Mouse (Mus musculus) embryonic facial prominence, embryonic 12.5 days (tissue): ENCODE data around the gene Nkiras2. TPM values are rescaled to one million over a fixed set of nuclear protein-coding genes. Genes with fewer than 3 reads are reported as not detected.

Experiments used
- ATAC-seq: fragments of 200-750 bp; cut with Nextera tagmentation; 2 replicates; pipeline ENCODE4 v1.8.0; 2017; ENCODE audit not compliant: insufficient number of reproducible peaks, insufficient read depth, low FRiP score, low TSS enrichment
- H3K27ac ChIP-seq: fragments of 300-500 bp; sonication (generic); 2 replicates; pipeline ENCODE4 v1.5.1; 2016; ENCODE audit warnings: mild to moderate bottlenecking
- H3K27me3 ChIP-seq: fragments of 300-500 bp; sonication (generic); 2 replicates; pipeline ENCODE4 v1.6.1; 2016; ENCODE audit warnings: mild to moderate bottlenecking, moderate library complexity
- H3K36me3 ChIP-seq: fragments of 300-500 bp; sonication (generic); 2 replicates; pipeline ENCODE4 v1.6.1; 2016; ENCODE audit warnings: mild to moderate bottlenecking
- H3K4me1 ChIP-seq: fragments of 300-500 bp; sonication (generic); 2 replicates; pipeline ENCODE4 v1.6.1; 2016
- H3K4me2 ChIP-seq: fragments of 300-500 bp; sonication (generic); replicated peaks from 2 replicates; pipeline ENCODE4 v1.6.1; 2016; ENCODE audit warnings: mild to moderate bottlenecking, moderate library complexity
- H3K4me3 ChIP-seq: fragments of 300-500 bp; sonication (generic); 2 replicates; pipeline ENCODE4 v1.5.1; 2016; ENCODE audit warnings: mild to moderate bottlenecking
- H3K9ac ChIP-seq: fragments of 300-500 bp; sonication (generic); 2 replicates; pipeline ENCODE4 v1.6.1; 2016; ENCODE audit warnings: mild to moderate bottlenecking, moderate library complexity
- H3K9me3 ChIP-seq: fragments of 300-500 bp; sonication (generic); 2 replicates; pipeline ENCODE4 v1.6.1; 2016; ENCODE audit warnings: mild to moderate bottlenecking, moderate library complexity
- WGBS: fragments of 180-500 bp; shearing (Covaris S2); methylation state at CpG from one replicate; pipeline ENCODE4 v1.1.7; 2016; 5-methylcytosine and 5-hydroxymethylcytosine counted together
- polyA plus RNA-seq: library from polyadenylated mRNA; unstranded; fragments of >200 nt; fragmentation: Nextera tagmentation; extraction: Ambion mirVana; gene quantifications from 2 replicates; pipeline ENCODE4 v1.2.1, GENCODE M21; 2016

Nkiras2 gene
- polyA plus RNA-seq, 1 experiment from 2014 or later, result 83.7 TPM

DNA sequence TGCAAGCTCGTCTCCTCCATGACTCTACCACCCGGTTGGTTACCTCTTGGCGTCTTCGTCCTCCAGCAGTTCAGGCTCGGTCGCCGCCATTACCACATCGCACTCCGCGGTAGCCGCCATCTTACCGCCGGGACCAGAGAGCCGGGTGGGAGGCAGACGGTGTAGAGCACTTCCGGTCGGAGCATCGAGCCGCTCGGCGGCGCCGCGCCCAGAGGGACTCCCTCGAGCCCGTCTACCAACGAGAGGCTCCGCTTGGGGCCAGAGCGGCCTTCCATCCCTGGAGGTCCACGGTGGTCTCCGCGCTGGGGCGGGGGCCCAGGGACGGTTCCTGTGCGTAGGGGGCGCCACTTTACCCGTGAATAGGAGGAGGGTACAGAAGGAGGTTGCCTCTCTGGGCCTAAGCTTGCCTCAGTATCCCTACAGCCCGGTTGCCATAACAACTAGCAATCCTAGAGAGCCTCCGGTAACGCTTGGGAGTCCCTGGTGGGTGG, 486 bp downstream of the Nkiras2 start:
- Histone ChIP-seq H3K36me3 (peaks cover 14% of the 10 kb centered on the region; the same call in 1 of the 2 replicates), H3K9ac (peak overlapping the region; percentile 87), H3K27me3 (no peaks in the 10 kb centered on the region), H3K9me3 (no peaks in the 10 kb centered on the region), H3K4me3 (peak overlapping the region; percentile 85), H3K4me1 (peaks cover 32% of the 10 kb centered on the region), H3K4me2 (peak overlapping the region; percentile 84), H3K27ac (peak overlapping the region; percentile 90)
- under 1% methylated on average over 40 of the region's 40 CpGs for WGBS
- ATAC-seq, result peak; percentile 94

DNA sequence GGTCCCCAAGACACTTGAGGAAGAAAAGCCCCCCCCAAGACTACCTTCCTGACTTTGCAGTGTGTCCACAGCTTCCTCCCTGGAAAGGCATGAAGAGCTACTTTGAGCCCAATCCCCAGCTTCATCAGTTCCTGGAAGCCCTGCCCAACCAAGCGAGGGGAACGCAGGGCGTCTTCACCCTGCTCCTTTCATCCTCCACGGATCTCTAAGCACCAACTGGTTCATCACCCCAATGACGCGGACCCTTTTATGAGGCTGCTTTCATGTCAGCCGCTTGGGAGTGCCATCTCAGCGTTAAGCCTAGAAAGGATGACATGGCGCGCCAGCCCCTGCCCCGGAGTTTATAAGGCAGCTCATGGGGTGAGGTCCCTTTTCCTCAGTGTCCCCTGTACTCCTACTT, 938 bp downstream of the Nkiras2 start, which contains the start of gene Dnajc7:
Gene Dnajc7 (minus strand): TSS at position 187 of the 400 bp plus-strand sequence.
- Histone ChIP-seq H3K9ac (peak within 1 kb of the TSS; percentile 87), H3K4me1 (peaks cover 32% of the 10 kb centered on the region), H3K27me3 (no peaks in the 10 kb centered on the region), H3K4me3 (peak within 1 kb of the TSS; percentile 85), H3K9me3 (no peaks in the 10 kb centered on the region), H3K27ac (peak within 1 kb of the TSS; percentile 90), H3K36me3 (peaks cover 19% of the 10 kb centered on the region; the same call in 1 of the 2 replicates), H3K4me2 (peak within 1 kb of the TSS; percentile 84)
- ATAC-seq, result no peak
- 6% methylated on average over 11 of the region's 11 CpGs for WGBS

DNA sequence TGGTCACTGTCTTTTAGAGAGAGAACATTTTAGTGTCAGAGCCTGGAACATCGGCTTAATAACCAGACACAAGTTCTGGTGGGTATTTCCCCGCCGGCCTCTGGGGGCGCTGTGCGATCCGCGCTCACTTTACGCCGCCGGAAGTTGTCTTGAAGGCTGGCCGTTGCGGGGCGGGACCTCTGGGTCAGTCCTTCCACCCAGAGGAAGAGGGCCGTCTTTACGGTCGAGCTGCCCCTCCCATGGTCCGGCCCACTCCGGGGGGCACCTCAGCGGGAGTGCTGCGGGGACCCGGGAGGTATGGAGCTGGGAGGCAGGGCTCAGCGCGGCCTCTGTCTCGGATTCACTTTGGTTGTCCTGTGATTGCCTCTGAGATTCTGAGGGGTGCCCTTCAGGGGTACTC, 3.7 kb downstream of the Nkiras2 start:
- ATAC-seq, result peak; percentile 71
- peak overlapping the region; percentile 65 for H3K4me2 ChIP-seq
- peaks cover 23% of the 10 kb centered on the region for H3K4me1 ChIP-seq
- peak overlapping the region; percentile 81 for H3K9ac ChIP-seq
- peak overlapping the region; percentile 86 for H3K27ac ChIP-seq
- WGBS, result under 1% methylated on average over 24 of the region's 24 CpGs
- peaks cover 33% of the 10 kb centered on the region for H3K36me3 ChIP-seq
- H3K27me3 ChIP-seq, result no peaks in the 10 kb centered on the region
- H3K4me3 ChIP-seq, result peak overlapping the region; percentile 65
- H3K9me3 ChIP-seq, result no peaks in the 10 kb centered on the region

DNA sequence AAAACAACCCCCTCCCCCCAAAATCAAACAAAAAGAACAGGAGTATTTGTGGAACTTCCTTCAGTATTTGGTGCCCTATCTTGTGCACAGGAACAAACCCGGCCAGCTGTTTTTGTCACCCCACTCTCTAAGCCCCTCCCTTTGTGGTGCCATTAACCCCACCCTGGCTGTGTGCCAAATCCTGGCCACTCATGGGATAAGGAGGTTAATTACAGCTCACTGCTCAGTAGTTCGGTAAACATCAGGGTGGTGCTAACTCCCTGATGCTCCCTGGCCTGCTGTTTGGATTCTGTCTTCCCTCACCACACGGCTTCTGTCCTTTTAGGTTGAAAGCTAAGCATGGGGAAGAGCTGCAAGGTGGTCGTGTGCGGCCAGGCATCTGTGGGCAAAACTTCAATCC, 4.8 kb downstream of the Nkiras2 start:
- no peaks in the 10 kb centered on the region for H3K9me3 ChIP-seq
- WGBS, result 59% methylated on average over 5 of the region's 5 CpGs
- no peak for ATAC-seq
- no peak overlapping the region for H3K27ac ChIP-seq
- H3K4me3 ChIP-seq, result peak overlapping the region; percentile 65
- H3K4me1 ChIP-seq, result peaks cover 15% of the 10 kb centered on the region
- peak overlapping the region; percentile 81 for H3K9ac ChIP-seq
- peak overlapping the region; percentile 65 for H3K4me2 ChIP-seq
- peaks cover 33% of the 10 kb centered on the region for H3K36me3 ChIP-seq
- no peaks in the 10 kb centered on the region for H3K27me3 ChIP-seq

DNA sequence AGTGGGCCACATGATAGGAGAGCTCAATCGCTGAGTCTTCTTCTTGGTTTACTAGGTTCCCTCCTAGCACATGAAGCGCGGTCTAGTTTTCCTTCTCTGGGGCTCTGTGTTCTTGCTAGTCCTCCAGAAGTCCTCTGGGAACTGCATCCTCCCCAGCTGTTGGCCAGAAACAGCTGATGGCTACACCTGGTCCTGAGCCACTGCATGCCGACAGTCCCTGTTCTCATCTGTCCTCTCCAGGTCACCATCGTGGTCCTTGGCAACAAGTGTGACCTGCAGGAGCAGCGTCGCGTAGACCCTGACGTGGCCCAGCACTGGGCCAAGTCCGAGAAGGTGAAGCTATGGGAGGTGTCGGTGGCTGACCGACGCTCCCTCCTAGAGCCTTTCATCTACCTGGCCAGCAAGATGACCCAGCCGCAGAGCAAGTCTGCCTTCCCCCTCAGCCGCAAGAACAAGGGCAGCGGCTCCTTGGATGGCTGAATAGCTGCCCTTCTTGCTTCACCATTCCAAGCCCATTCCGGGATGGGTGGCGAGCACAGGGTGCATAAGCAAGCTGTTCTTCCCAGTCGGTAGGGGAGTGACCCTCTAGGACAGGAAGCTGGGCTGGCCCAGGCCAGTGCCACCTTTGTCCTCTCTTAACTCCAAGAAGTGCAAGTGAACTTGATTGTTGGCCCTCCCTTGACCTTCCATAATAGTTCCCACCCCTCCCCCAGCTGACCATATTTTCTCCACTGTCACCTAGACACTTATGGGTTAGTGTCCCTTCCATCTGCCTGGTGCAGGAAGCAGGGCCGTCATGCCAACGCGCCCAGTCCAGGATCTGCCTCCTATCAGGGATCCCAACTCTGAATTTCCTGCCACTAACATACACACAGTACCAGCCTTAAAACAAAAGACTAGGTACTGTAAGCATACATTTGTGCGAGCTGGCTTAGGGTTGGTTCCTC, 7.0 kb downstream of the Nkiras2 start:
- Histone ChIP-seq H3K4me2 (no peak overlapping the region), H3K27ac (no peak overlapping the region), H3K9me3 (no peaks in the 10 kb centered on the region), H3K36me3 (peaks cover 33% of the 10 kb centered on the region), H3K4me1 (peaks cover 10% of the 10 kb centered on the region), H3K4me3 (no peak overlapping the region), H3K27me3 (no peaks in the 10 kb centered on the region), H3K9ac (no peak overlapping the region)
- WGBS, result 91% methylated on average over 23 of the region's 23 CpGs
- no peak for ATAC-seq

DNA sequence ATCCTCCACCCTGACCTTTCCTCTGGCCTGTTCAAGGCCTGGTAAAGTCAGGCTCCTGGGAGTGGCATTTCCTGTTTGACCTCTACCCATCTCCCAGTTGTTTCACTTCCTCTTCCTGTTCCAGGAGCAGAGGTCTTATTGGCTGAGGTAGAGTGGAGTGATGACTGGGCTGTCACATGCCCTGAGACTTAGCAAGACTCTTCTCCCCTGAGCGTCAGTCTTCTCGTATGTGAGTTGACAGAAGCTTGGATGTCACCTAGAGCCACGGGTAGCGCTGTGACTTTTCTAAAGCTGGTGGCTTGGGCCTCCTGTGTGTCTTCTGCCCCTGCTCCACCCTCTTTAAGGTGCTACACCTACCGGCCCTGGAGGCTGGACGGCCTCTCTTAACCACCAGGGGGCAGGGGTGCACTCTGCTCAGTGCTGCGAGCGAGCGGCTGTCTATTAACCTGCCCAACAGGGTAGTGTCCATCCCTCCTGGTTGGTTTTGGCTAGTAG, 7.7 kb downstream of the Nkiras2 start:
- no peak for ATAC-seq
- Histone ChIP-seq H3K27me3 (no peaks in the 10 kb centered on the region), H3K27ac (no peak overlapping the region), H3K4me2 (no peak overlapping the region), H3K36me3 (peaks cover 33% of the 10 kb centered on the region), H3K4me3 (no peak overlapping the region), H3K9me3 (no peaks in the 10 kb centered on the region), H3K9ac (no peak overlapping the region), H3K4me1 (peaks cover 10% of the 10 kb centered on the region)
- WGBS, result 22% methylated on average over 9 of the region's 9 CpGs

DNA sequence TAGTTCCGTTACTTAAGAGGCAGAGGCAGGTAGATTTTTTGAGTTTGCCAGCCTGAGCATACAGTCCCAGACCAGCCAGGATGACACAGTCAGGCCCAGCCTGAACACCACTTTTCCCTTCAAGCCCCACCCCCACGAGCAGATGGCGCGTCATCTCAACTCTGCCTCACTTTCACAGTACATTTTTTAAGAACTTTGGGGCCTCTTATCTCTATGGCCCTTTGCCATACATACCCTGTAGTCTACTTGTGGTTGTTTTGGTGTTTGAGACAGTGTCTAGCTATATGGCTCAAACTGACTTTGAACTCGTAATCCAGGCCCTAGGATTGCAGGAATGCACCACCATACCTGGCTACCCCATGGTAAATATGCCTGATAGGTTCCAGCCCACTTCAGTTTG, 9.0 kb downstream of the Nkiras2 start:
- ATAC-seq, result no peak
- no peaks in the 10 kb centered on the region for H3K9me3 ChIP-seq
- no peaks in the 10 kb centered on the region for H3K27me3 ChIP-seq
- 91% methylated on average over 5 of the region's 5 CpGs for WGBS
- H3K4me2 ChIP-seq, result no peak overlapping the region
- peaks cover 33% of the 10 kb centered on the region for H3K36me3 ChIP-seq
- peaks cover 10% of the 10 kb centered on the region for H3K4me1 ChIP-seq
- H3K4me3 ChIP-seq, result no peak overlapping the region
- H3K9ac ChIP-seq, result no peak overlapping the region
- no peak overlapping the region for H3K27ac ChIP-seq

DNA sequence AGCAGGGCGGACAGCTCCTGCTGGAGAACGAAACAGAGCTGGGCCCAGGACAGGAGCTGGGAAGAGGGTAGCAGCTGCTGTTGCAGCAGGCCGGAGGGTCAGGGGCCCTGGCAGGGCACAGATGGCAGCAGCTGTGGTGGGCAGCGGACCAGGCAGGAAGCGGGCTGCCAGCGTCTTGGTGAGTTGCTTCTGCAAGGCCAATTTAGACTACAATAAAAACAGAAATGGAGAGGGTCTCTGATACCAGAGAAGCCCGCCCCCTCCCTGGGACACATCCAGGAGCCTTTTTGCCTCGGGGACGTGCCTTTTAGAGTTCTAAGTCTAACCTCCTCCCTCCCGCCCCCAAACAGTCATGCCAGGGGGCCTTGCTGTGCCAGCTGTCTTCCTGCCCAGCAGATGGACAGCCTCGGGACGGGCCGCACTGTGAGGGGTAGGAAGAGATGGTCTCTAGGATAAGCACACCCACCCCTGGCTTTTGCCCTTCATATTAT, 9.9 kb downstream of the Nkiras2 start:
- ATAC-seq, result no peak
- Histone ChIP-seq H3K36me3 (peaks cover 33% of the 10 kb centered on the region), H3K27me3 (no peaks in the 10 kb centered on the region), H3K9ac (no peak overlapping the region), H3K27ac (no peak overlapping the region), H3K4me3 (no peak overlapping the region), H3K4me1 (peaks cover 4% of the 10 kb centered on the region), H3K4me2 (no peak overlapping the region), H3K9me3 (no peaks in the 10 kb centered on the region)
- WGBS, result 57% methylated on average over 13 of the region's 13 CpGs

DNA sequence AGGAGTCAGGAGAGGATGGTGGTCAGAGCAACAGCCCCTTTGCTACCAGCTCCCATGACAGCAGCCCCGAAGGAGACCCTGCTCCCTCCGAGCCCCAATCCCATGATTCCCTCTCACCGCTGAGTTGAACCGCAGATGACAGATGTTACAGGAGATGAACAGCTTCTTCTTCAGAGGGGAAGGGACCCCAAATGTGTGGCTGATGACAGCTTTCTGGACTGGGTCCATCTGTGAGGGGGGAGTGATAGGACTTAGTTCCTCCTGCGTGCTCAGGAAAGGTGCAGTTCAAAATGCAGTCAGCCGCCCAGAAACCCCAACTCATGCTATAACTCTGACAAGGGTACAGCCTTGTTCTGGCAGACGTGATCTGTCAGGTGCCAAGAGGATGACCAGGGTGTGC, 15.5 kb downstream of the Nkiras2 start:
- no peaks in the 10 kb centered on the region for H3K4me1 ChIP-seq
- no peaks in the 10 kb centered on the region for H3K36me3 ChIP-seq
- H3K9ac ChIP-seq, result no peak overlapping the region
- no peak overlapping the region for H3K4me2 ChIP-seq
- no peak overlapping the region for H3K27ac ChIP-seq
- 70% methylated on average over 7 of the region's 7 CpGs for WGBS
- no peak overlapping the region for H3K4me3 ChIP-seq
- no peaks in the 10 kb centered on the region for H3K9me3 ChIP-seq
- no peak for ATAC-seq
- peaks cover 12% of the 10 kb centered on the region for H3K27me3 ChIP-seq

DNA sequence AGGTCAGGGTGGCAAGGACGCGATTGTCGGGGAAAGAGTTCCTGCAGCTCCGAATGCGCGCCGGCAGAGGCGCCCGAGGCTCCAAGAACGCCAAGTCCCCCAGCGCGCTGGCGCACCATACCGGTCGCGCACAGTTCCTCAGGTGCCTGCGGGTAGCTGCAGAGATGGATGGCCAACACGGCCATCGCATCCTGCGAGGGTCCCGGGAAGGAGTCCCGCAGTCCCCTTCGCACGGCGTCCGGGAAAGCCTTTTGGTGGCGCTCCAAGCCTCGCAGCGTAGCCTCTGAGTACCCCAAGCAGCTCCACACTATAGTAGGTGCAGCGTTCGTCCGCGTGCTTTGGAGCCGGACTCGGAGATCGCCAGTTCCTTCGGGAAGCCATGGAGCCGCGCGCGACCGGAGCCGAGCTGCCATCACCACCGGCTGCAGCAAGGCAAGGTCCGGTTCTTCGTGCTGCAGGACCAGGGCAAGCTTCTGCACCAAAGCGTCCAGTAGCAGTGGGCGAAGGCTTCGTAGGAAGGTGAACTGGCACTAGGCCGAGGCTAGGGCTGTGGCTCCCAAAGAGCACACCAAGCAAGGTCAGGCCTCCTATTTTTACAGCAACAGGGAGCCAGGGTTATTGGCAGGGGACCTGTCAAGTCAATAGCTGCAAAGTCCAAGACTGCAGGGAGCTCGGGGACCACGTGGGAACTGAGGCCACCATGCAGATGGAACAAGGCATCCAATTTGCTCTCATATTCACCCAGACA, 21.3 kb downstream of the Nkiras2 start:
- peaks cover 24% of the 10 kb centered on the region for H3K27me3 ChIP-seq
- peak overlapping the region; percentile 37 for H3K4me3 ChIP-seq
- H3K9ac ChIP-seq, result peak overlapping the region; percentile 50
- no peak for ATAC-seq
- no peaks in the 10 kb centered on the region for H3K36me3 ChIP-seq
- H3K4me2 ChIP-seq, result peak overlapping the region; percentile 69
- no peaks in the 10 kb centered on the region for H3K9me3 ChIP-seq
- H3K4me1 ChIP-seq, result 0 out of 2 replicates have a peak, but pooled peaks cover 8% of the 10 kb centered on the region
- no peak overlapping the region for H3K27ac ChIP-seq
- 8% methylated on average over 52 of the region's 52 CpGs for whole genome bisulfite sequencing
